Mouse (Mus musculus) skeletal muscle tissue, adult 2 months (tissue): ENCODE results near the gene Rbak.
"Not testable (repeated sequence)": the region's sequence is repeated elsewhere in the genome, so short reads cannot be mapped to it uniquely, and the experiment has no call there.

ENCODE experiments used
- DNase-seq: peaks from one replicate; pipeline ENCODE4 v3.0.0-alpha.2; 2012; ENCODE audit warnings: low read depth, low spot score

Gene Rbak

DNA sequence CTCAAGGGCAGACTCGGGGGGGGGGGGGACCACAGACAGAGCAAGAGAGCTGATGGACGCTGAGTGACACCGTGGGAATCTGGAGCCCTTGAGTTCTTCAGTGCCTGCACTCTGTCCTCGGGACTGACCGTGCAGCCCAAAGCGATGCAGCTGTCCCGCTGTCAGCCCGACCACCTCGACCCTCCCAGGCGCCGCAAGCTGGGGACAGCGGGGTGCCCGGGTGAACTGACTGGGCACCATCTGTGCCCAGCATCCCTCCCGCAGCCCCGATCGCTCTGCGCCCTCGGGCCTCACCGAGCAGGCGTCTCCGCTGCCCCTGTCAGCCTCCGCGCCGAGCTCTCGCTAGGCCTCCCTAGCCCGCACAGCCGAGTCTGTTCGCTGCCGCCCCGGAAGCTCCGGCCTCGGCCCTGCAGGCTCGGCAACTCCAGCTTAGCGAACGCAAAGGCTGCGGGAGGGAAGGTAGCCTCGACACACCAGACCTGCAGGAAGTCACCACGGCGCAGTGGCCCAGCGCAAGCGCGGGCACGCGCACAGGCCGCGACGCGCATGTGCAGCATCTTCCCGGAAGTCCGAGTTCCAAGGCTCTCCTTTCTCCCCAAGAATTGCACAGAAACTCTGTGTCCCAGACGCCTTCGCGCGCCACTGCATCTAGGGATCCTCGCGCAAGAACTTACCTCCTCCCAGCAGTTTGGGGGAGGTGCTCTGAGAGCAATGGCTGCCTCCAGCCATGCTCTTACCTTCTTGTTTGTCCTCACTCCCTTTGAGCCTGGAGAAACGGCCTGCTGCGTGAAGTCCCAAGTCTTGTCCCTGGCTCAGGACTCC is at the start of gene Rbak, which contains the start of gene Spdye4b:
Gene Rbak (minus strand): TSS at position 521 of the 822 bp plus-strand sequence.
Gene Spdye4b (plus strand): TSS at position 763 of the 822 bp plus-strand sequence.
- DNase-seq, result peak; percentile 94

DNA sequence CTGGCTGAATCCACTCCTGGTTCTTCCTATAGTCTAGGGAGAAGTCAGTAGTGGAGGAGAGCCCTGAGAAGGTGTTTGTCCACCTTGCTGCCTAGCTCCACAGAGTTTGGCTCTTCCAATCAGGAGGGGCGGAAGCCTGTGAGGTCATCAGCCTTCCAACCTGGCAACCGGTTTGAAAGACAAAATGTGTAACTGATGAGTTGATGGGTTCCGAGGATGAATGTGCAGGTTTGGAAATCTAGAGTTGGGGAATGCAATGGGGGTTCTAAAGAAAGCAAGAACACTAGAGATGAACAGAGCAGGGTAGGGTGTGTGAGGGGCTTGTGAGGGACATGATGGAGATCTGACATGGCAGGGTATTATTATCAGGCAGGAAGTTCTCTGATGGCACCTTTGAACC is 46.2 kb upstream of the Rbak start, which contains the start of gene Spdye4a:
Gene Spdye4a (minus strand): TSS at position 101 of the 400 bp plus-strand sequence.
- no peak for DNase-seq

GRCm38 (mm10) chr5:143222287-143222686 is 41.7 kb upstream of the Rbak start:
- no peak for DNase-seq

DNA sequence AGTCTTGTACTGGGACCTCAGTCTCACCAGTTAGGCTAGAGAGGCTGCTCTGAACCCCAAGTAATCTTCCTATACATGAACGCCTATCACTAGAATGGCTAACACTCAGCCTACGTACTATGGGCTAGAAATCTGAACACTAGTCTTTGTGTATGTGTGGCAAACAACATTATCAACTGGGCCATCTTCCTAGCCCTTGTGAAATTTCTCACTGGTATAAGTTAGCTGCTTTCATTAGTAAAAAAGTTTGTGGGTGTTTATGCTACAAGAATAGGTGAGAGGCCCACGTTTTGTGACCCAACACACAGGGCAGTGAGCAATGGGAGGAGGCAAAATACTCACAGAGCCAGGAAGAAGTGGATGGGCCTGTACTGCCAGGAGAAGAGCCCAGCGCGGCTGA is 40.4 kb upstream of the Rbak start:
- no peak for DNase-seq

DNA sequence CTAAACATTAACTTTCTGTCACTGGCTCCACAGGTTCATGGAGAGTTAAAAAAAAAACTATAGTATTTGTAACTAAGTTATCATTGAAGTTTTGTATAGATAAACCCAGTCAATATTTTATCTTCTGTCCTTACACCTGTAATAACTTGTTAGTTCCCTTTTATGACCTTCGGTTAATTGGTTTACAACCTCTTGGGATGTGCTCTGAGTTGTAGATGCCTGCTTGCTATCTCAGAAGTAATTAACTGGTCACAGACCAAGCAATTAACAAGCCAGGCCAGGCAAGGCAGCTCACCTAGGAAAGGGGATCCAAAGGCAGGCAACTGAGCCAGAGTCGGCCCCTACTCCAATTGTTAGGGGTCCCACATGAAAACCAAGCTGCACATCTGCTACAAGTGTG is 33.3 kb upstream of the Rbak start:
- DNase-seq, result no peak

- no peak for DNase-seq
Observed at GRCm38 (mm10) chr5:143205015-143205414, 24.4 kb upstream of the Rbak start.

DNA sequence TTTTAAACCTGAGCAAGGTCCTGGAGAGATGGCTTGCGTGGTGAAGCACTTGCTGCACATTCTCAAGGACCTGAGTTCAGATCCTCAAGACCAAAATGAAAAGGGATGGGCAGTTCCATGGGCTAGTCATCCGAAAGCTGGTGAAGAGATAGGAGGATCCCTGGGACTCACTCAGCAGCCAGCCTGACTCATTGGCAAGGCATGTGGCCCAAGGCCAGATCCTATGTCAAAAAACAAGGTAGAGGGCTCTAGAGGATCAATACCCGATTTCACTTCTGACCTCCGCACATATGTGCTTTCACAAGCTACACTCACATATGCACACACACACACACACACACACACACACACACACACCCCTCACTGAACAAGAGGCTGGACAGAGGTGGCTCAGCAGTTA is 15.9 kb upstream of the Rbak start:
- no peak for DNase-seq

DNA sequence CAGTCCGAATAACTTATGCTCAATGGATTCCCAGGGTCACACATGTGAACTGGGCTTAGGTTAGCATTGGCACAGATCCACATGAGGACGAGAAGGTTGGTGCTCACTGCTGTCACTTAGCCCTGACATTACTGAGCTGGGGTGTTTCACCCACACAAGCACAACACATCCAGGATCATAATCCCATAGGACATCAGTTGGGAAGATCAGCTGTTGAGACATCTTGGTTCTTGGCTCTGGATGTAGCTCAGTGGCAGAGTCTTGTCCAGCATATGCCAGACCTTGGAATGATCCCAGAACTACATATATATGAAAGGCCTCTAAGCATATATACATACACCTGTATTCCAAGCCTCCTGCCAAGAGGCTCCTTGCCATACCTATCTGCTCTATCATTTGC is 14.6 kb upstream of the Rbak start:
- no peak for DNase-seq

GRCm38 (mm10) chr5:143194747-143195146 is 14.2 kb upstream of the Rbak start:
- DNase-seq, result not testable (repeated sequence)

- DNase-seq, result no peak
Observed at GRCm38 (mm10) chr5:143192806-143193205, 12.2 kb upstream of the Rbak start.

GRCm38 (mm10) chr5:143188014-143188413 is 7.4 kb upstream of the Rbak start:
- not testable (repeated sequence) for DNase-seq

DNA sequence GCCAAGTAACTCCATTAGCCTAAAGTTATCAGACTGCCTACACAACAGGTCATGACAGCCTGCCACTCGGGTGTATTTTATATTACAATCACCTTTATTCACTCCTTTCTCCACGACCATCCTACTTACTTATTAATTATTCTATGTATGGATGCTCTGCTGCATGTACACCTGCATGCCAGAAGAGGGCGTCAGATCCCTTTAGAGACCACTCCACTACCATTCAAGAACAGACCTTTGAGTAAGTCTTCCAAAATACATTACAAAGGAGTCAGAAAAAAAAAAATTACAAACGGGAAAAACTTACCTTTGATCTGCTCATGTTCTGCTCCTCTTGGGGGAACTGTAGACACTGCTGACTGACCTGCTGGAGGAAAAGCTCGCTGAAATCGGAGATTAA is 1.4 kb downstream of the Rbak start:
- DNase-seq, result no peak

- no peak for DNase-seq
Observed at GRCm38 (mm10) chr5:143177541-143178200, 2.9 kb downstream of the Rbak start.

DNA sequence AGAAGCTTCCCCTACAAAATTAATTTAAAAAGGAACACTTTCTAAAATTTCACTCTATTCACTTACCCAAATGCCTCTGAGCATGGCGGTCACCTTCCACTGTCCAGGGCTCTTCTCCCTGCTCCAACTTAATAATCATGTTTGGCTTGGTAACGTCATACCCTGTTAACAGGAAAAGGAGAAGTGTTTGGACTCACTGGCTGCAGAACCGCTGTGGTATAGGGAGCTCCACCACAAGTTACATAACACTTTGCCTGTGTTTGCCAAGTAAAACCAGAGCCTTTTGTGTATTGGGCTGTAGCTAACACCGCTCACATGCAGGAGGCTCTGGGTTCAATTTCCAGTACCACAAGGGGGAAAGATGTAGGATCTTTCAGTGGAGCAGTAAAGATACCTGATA is 4.6 kb downstream of the Rbak start:
- DNase-seq, result no peak

GRCm38 (mm10) chr5:143165508-143166070 is 15.0 kb downstream of the Rbak start:
- DNase-seq, result no peak

GRCm38 (mm10) chr5:143155534-143155933 is 25.0 kb downstream of the Rbak start:
- no peak for DNase-seq

DNA sequence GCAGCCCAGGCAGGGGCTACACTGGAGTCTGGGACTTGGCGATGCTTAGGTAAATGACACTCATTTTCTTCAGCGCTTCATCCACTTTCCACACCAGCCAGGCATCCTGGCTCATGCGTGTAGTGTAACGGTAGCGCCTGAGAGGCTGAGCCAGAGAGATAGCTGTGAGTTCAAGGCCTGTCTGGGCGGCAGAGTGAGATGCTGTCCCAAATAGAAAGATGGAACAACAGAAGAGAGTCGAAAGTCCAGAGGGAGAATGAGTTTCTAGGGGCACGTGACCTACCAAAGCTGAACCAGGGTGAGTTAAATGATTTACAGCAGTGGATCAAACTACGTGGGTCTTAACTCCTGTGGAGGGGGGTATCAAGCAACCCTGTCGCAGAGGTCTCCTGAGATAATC is 26.8 kb downstream of the Rbak start:
- no peak for DNase-seq

DNA sequence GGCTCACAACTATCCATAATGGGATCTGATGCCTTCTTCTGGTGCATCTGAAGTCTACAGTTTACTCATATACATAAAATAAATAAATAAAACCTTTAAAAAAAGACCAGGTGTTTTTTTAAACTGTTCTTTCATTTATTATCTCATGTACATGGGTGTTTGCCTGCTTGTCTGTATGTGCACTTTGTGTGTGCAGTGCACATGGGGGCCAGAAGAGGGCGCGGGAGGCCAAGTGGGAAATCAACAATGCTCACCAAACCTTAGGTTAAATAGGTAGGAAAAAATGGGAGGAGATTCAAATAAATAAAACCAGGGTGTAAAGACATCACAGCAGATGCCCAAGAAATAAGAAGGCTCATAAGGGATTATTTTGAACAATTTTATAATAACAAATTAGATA is 30.5 kb downstream of the Rbak start:
- no peak for DNase-seq

GRCm38 (mm10) chr5:143149536-143149935 is 31.0 kb downstream of the Rbak start:
- no peak for DNase-seq

- no peak for DNase-seq
Observed at GRCm38 (mm10) chr5:143148661-143149060, 31.9 kb downstream of the Rbak start.

DNA sequence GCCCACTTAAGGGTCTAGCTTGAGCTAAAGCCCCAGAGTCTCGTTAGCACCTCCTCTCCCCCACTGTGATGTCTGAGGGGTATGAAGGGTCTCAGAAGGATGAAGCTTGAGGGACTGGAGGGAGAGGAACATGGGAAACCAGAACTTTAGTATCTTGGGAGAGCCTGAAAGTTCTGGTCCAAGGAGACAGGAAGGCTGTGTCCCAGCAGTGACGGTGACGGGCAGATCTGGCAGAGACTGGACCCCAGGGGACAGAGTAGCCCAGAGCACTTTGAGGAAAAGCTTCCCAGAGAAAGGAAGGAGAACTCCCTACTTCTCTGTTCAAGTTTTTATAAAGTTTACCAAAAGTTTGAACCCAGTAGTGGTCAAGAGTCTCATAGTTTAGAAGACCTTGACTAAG is 33.1 kb downstream of the Rbak start, which contains the start of gene Olfr718-ps1:
Gene Olfr718-ps1 (minus strand): TSS at position 101 of the 400 bp plus-strand sequence.
- no peak for DNase-seq

- DNase-seq, result no peak
Observed at GRCm38 (mm10) chr5:143137580-143137979, 43.0 kb downstream of the Rbak start.
